Mouse (Mus musculus) E14TG2a.4 (cell line): ENCODE data around the gene Ell2.
"Not testable (repeated sequence)": the region's sequence is repeated elsewhere in the genome, so short reads cannot be mapped to it uniquely, and the experiment has no call there.

Experiments
- H3K27me3 ChIP-seq: 2 replicates; pipeline ENCODE4 v1.6.1; 2014; ENCODE audit warnings: low read length, control low read depth; ENCODE audit not compliant: insufficient read depth
- H3K36me3 ChIP-seq: 2 replicates; pipeline ENCODE4 v1.6.1; 2014; ENCODE audit warnings: low read length, control low read depth; ENCODE audit not compliant: insufficient read depth
- H3K4me1 ChIP-seq: replicated peaks from 2 replicates; pipeline ENCODE4 v1.6.1; 2014; ENCODE audit warnings: low read depth, low read length, control low read depth
- H3K4me3 ChIP-seq: replicated peaks from 2 replicates; pipeline ENCODE4 v1.5.1; 2014; ENCODE audit warnings: mild to moderate bottlenecking, low read length
- H3K9me3 ChIP-seq: 2 replicates; pipeline ENCODE4 v1.6.1; 2014; ENCODE audit warnings: low read length, control low read depth
- CTCF ChIP-seq: conservative IDR thresholded peaks from 2 replicates; pipeline ENCODE4 v1.5.1; 2014; ENCODE audit warnings: low read length
- NANOG ChIP-seq: IDR thresholded peaks from 2 replicates; pipeline ENCODE4 v1.6.1; 2014; ENCODE audit warnings: borderline replicate concordance, low read length, mixed read lengths
- POU5F1 ChIP-seq: IDR thresholded peaks from 2 replicates; pipeline ENCODE4 v1.6.1; 2014; ENCODE audit warnings: low read length, borderline replicate concordance

Gene Ell2

DNA sequence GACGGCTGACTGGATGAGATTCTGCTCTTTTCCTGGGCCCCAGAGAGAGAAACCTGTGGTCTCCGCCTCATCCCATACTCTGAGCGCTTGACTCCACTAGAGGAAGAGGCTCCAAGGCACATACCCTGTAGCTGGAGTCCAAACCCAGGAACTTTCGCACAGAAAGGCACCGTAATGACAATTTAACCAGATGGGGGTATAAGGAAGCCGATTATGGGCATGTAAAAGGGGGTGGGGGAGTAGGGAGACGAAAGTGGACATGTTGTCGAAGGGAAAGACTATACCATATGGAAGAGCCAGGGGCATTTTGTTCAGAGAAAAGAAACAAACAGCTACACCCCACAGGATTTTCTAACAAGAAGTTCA is 2.1 kb downstream of the Ell2 start:
- TF ChIP-seq NANOG: no peak
- no peak for TF ChIP-seq POU5F1
- TF ChIP-seq CTCF: no peak
- H3K27me3 ChIP-seq: peaks cover 14% of the 10 kb centered on the region
- H3K4me1 ChIP-seq: peaks cover 45% of the 10 kb centered on the region
- H3K4me3 ChIP-seq: peak overlapping the region; percentile 90
- no peaks in the 10 kb centered on the region for H3K9me3 ChIP-seq
- peaks cover 6% of the 10 kb centered on the region; the same call in 1 of the 2 replicates for H3K36me3 ChIP-seq

DNA sequence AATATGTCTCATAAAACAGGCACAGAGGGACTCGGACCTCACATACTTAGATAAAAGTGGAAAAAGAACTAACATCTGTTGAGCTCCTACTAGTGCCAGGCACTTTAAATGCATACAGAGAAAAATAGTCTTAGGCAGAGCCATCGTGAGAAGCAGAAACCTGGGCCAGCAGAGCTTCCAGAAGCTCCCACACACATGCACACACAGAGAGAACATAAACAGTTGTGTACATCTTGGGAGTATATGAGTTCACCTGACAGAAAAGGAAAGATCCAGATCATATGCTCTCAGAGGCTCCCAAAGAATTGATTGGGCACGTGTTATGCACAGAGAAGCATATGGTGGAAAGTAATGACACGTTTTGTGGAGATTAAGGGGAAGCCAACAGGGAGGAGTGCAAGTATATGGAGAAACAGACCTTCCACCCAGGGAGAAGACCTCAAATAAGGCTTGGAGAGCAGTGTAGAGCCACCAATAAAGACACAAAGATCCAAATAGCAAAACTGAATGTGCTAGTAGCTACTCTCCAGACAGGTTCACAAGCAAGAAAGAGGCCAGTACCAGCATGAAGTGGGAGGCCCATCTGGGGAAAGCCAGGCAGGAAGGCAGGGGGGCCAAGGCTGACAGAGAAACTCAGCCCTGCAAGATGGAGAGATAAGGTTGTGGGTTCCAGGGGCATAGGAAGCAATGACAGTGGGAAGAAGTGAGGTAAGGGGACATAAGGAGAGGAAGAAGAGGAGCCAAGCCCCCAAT is 2.6 kb downstream of the Ell2 start:
- Histone ChIP-seq H3K27me3 (peaks cover 14% of the 10 kb centered on the region), H3K9me3 (no peaks in the 10 kb centered on the region), H3K4me3 (peak overlapping the region; percentile 90), H3K4me1 (peaks cover 45% of the 10 kb centered on the region), H3K36me3 (peaks cover 6% of the 10 kb centered on the region; the same call in 1 of the 2 replicates)
- TF ChIP-seq NANOG: no peak
- no peak for TF ChIP-seq POU5F1
- TF ChIP-seq CTCF: no peak

DNA sequence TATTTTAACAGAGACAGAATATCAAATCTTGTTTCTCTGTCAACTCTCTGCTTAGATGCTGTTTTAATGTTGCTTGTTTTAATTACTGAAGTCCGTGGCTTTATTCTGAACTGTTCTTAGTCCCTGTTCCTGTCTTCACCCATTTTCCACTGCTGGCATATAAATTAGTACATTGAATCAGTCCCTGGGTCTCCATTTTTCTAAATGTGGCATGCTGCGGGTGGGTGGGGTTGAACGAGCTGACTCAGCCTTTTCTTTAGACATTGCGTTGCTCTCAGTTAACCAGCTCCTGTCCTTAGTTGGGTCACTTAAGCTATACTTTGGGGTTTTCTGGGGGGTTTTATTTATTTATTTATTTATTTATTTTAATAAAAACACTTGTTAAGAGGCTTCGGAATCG is 3.6 kb downstream of the Ell2 start:
- H3K4me3 ChIP-seq: no peak overlapping the region
- H3K4me1 ChIP-seq: peaks cover 45% of the 10 kb centered on the region
- no peaks in the 10 kb centered on the region for H3K9me3 ChIP-seq
- H3K36me3 ChIP-seq: peaks cover 6% of the 10 kb centered on the region; the same call in 1 of the 2 replicates
- peaks cover 14% of the 10 kb centered on the region for H3K27me3 ChIP-seq
- TF ChIP-seq NANOG (no peak), POU5F1 (no peak), CTCF (no peak)

DNA sequence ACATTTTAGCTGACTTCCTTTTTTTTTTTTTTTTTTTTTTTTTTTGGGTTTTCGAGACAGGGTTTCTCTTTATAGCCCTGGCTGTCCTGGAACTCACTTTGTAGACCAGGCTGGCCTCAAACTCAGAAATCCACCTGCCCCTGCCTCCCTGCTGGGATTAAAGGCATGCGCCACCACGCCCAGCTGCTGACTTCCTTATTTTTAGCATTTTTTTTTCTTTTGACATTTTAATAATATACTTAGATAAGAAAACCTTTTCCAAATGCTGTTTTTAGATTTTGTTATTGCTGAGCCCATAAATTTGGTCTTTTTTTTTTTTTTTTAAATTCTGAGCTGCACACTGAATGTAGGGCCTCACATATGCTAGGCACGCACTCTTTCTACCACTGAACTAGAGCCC is 5.0 kb downstream of the Ell2 start:
- not testable (repeated sequence) for H3K9me3 ChIP-seq, H3K36me3 ChIP-seq, H3K4me3 ChIP-seq
- H3K4me1 ChIP-seq: peaks cover 50% of the 10 kb centered on the region
- H3K27me3 ChIP-seq: peaks cover 14% of the 10 kb centered on the region

- Histone ChIP-seq H3K4me1 (peaks cover 53% of the 10 kb centered on the region), H3K27me3 (peaks cover 14% of the 10 kb centered on the region)
- H3K36me3 ChIP-seq, H3K4me3 ChIP-seq, H3K9me3 ChIP-seq: not testable (repeated sequence)
Observed at GRCm38 (mm10) chr13:75712544-75712943, 6.0 kb downstream of the Ell2 start.

DNA sequence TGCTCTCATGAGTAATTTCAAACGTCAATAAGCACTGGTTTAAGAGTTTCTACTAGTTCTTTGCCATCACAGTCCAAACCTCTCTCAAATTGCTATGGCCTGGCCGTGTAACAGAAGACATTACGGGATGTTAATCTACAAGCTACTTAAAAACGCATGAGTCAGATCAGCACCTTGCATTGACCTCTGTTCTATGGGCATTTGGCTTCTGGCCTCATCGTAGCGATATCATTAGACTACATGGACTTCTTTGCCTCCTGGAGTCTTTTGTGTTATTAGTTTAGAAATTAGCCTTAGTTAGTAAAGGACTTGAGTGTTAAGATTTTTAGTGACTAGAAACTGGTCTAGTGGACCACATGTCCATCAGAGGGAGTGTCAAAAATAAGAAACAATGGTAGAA is 7.8 kb downstream of the Ell2 start:
- Histone ChIP-seq H3K27me3 (peaks cover 5% of the 10 kb centered on the region), H3K9me3 (no peaks in the 10 kb centered on the region), H3K4me3 (no peak overlapping the region), H3K36me3 (peaks cover 2% of the 10 kb centered on the region; the same call in 1 of the 2 replicates), H3K4me1 (peaks cover 50% of the 10 kb centered on the region)
- TF ChIP-seq POU5F1 (no peak), CTCF (no peak), NANOG (no peak)

- H3K27me3 ChIP-seq: no peaks in the 10 kb centered on the region
- no peaks in the 10 kb centered on the region for H3K9me3 ChIP-seq
- H3K4me3 ChIP-seq: no peak overlapping the region
- no peaks in the 10 kb centered on the region for H3K36me3 ChIP-seq
- no peak for TF ChIP-seq NANOG
- no peak for TF ChIP-seq POU5F1
- TF ChIP-seq CTCF: no peak
- peaks cover 29% of the 10 kb centered on the region for H3K4me1 ChIP-seq
Observed at GRCm38 (mm10) chr13:75717638-75718302, 11.2 kb downstream of the Ell2 start.

GRCm38 (mm10) chr13:75718376-75718775 is 11.8 kb downstream of the Ell2 start:
- Histone ChIP-seq H3K9me3 (no peaks in the 10 kb centered on the region), H3K4me1 (peaks cover 29% of the 10 kb centered on the region), H3K27me3 (no peaks in the 10 kb centered on the region), H3K4me3 (no peak overlapping the region), H3K36me3 (no peaks in the 10 kb centered on the region)
- TF ChIP-seq POU5F1: no peak
- no peak for TF ChIP-seq NANOG
- TF ChIP-seq CTCF: no peak

DNA sequence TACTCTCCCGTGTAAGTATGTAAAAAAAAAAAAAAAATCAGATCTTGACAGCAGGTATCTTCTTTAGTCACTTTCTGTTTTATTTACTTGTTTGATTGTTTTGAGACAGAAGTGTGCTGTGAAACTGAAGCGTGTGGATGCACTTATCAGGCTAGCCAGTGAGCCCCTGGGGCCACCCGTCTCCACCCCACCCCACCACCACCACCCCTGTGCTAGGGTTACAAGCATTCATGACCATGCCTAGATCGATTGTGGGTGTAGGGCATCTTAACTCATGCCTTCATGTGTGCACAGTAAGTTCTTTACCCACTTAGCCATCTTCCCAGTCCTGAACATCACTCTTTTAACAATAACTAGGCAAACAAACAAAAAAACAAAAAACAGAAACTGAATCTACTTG is 13.1 kb downstream of the Ell2 start:
- TF ChIP-seq POU5F1: no peak
- TF ChIP-seq NANOG: no peak
- TF ChIP-seq CTCF: no peak
- H3K9me3 ChIP-seq: no peaks in the 10 kb centered on the region
- no peak overlapping the region for H3K4me3 ChIP-seq

More for the DNA sequence above, 13.1 kb downstream of the Ell2 start:
- peaks cover 29% of the 10 kb centered on the region for H3K4me1 ChIP-seq
- no peaks in the 10 kb centered on the region for H3K27me3 ChIP-seq
- H3K36me3 ChIP-seq: peaks cover 10% of the 10 kb centered on the region
